Mouse (Mus musculus) lung, postnatal 0 days (tissue): ENCODE measurements around the gene Gfod2.

Experiments used
- CTCF ChIP-seq: IDR thresholded peaks from 2 replicates; pipeline ENCODE4 v1.5.1; 2016; ENCODE audit warnings: antibody characterized with exemption, mild to moderate bottlenecking
- EP300 ChIP-seq: IDR thresholded peaks from 2 replicates; pipeline ENCODE4 v1.6.1; 2016; ENCODE audit warnings: antibody characterized with exemption, mild to moderate bottlenecking, control low read depth

- TF ChIP-seq CTCF (no peak), EP300 (no peak)
Measured at GRCm38 (mm10) chr8:105789626-105790025, 31.2 kb upstream of the Gfod2 start.
